Mouse (Mus musculus) liver, embryonic 16.5 days (tissue): ENCODE data around the gene Camsap1. TPM values are rescaled to one million over a fixed set of nuclear protein-coding genes. Genes with fewer than 3 reads are reported as not detected.

ENCODE experiments used
- ATAC-seq: fragments of 200-750 bp; cut with Nextera tagmentation; 2 replicates; pipeline ENCODE4 v1.8.0; 2017; ENCODE audit warnings: low read depth, mild to moderate bottlenecking, moderate number of reproducible peaks, moderate library complexity
- H3K27ac ChIP-seq: fragments of 300-500 bp; sonication (generic); 2 replicates; pipeline ENCODE4 v1.5.1; 2014; ENCODE audit warnings: mild to moderate bottlenecking, low read length
- H3K27me3 ChIP-seq: fragments of 300-500 bp; sonication (generic); 2 replicates; pipeline ENCODE4 v1.6.1; 2014; ENCODE audit warnings: low read depth, low read length, mixed read lengths; ENCODE audit not compliant: control insufficient read depth, insufficient read depth
- H3K36me3 ChIP-seq: fragments of 300-500 bp; sonication (generic); 2 replicates; pipeline ENCODE4 v1.6.1; 2014; ENCODE audit warnings: mild to moderate bottlenecking; ENCODE audit not compliant: control insufficient read depth, insufficient read depth
- H3K4me1 ChIP-seq: fragments of 300-500 bp; sonication (generic); 2 replicates; pipeline ENCODE4 v1.6.1; 2014; ENCODE audit warnings: low read depth, low read length, mixed read lengths; ENCODE audit not compliant: control insufficient read depth
- H3K4me2 ChIP-seq: fragments of 300-500 bp; sonication (generic); 2 replicates; pipeline ENCODE4 v1.6.1; 2014; ENCODE audit warnings: low read depth, low read length, mixed read lengths
- H3K4me3 ChIP-seq: fragments of 300-500 bp; sonication (generic); 2 replicates; pipeline ENCODE4 v1.5.1; 2014; ENCODE audit warnings: low read depth, mild to moderate bottlenecking, low read length
- H3K9ac ChIP-seq: fragments of 300-500 bp; sonication (generic); 2 replicates; pipeline ENCODE4 v1.6.1; 2014; ENCODE audit warnings: low read depth, low read length
- H3K9me3 ChIP-seq: fragments of 300-500 bp; sonication (generic); replicated peaks from 2 replicates; pipeline ENCODE4 v1.6.1; 2016; ENCODE audit warnings: low read length; ENCODE audit not compliant: control insufficient read depth
- WGBS: fragments of 180-500 bp; shearing (Covaris S2); extraction: QIAGEN DNeasy Blood & Tissue Kit; methylation state at CpG from one replicate; pipeline ENCODE4 v1.1.7; 2014; ENCODE audit not compliant: insufficient replicate concordance; 5-methylcytosine and 5-hydroxymethylcytosine counted together
- polyA plus RNA-seq: library from polyadenylated mRNA; unstranded; fragments of >200 nt; fragmentation: Nextera tagmentation; extraction: Ambion mirVana; gene quantifications from 2 replicates; pipeline ENCODE4 v1.2.1, GENCODE M21; 2015

Gene Camsap1
- polyA plus RNA-seq, 1 experiment from 2014 or later, result 1.8 TPM

DNA sequence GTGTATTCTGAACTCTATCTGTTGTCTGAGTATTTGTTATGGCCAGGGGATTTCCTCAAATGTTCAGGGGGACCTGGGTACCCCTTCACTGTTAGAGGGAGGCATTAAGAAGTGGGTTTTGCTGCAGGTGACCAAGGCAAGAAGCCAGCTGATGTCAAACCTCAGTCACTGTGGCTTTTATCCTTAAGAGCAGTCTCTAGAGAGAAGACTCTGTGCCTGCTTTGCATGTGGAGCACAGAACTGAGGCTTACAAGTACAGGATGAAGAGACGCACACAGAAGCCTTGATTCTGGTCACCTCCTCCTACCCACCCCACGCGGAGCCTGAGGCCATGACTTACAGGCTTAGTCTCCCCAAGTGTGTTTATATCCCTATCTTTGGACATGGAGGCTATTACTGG, 33.8 kb downstream of the Camsap1 start:
- Histone ChIP-seq H3K9me3 (no peaks in the 10 kb centered on the region), H3K36me3 (no peaks in the 10 kb centered on the region; the same call in 1 of the 2 replicates), H3K4me2 (no peak overlapping the region), H3K27me3 (no peaks in the 10 kb centered on the region), H3K9ac (no peak overlapping the region), H3K27ac (no peak overlapping the region), H3K4me1 (no peaks in the 10 kb centered on the region), H3K4me3 (no peak overlapping the region)
- WGBS, result 84% methylated on average over 3 of the region's 3 CpGs
- ATAC-seq, result no peak

DNA sequence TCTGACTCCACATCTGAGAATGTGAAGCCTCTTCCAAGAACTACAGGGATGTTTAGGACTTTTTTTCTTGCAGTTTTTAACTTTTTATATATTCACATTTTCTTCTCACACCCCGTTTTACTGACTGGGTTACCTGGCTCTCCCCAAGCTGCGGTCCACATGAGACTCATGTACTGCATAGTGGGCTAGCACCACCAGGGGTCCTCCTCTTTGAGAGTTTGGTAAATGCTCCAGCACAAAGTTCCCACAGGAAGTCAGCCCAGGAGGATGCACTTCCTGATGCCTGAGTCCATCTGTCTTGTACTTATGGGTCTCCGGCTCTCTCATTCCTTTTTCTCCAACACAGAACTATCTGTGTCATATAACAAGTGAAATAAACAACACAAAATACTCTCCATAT, 35.1 kb downstream of the Camsap1 start:
- no peak for ATAC-seq
- H3K4me3 ChIP-seq, result no peak overlapping the region
- H3K4me2 ChIP-seq, result no peak overlapping the region
- H3K4me1 ChIP-seq, result no peaks in the 10 kb centered on the region
- H3K36me3 ChIP-seq, result peaks cover 4% of the 10 kb centered on the region
- WGBS, result 90% methylated on average over 3 of the region's 3 CpGs
- H3K9ac ChIP-seq, result no peak overlapping the region
- no peaks in the 10 kb centered on the region for H3K9me3 ChIP-seq
- no peaks in the 10 kb centered on the region for H3K27me3 ChIP-seq
- no peak overlapping the region for H3K27ac ChIP-seq

DNA sequence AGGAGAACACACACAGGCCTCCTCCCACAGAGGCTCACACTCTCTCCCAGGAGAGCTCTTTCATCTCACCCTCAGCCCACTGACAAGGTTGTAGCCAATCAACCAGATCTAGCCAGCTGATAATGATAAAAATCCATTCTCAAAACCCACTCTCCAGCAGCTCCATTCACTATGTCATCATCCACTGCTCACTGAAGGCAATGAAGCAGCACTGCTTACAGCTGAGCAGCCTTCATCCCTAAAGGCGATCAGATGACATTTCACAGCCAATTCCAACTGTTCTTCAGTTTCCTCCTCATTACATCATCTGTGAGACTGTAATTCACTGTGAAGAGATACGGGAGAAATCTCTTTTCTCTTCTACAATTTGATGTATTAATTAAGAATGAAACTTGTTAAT, 39.3 kb downstream of the Camsap1 start:
- no peaks in the 10 kb centered on the region for H3K9me3 ChIP-seq
- H3K36me3 ChIP-seq, result peaks cover 16% of the 10 kb centered on the region
- H3K27ac ChIP-seq, result no peak overlapping the region
- H3K27me3 ChIP-seq, result no peaks in the 10 kb centered on the region
- H3K4me1 ChIP-seq, result no peaks in the 10 kb centered on the region
- H3K4me3 ChIP-seq, result no peak overlapping the region
- 76% methylated on average over 2 of the region's 2 CpGs for WGBS
- ATAC-seq, result no peak
- no peak overlapping the region for H3K4me2 ChIP-seq
- no peak overlapping the region for H3K9ac ChIP-seq

DNA sequence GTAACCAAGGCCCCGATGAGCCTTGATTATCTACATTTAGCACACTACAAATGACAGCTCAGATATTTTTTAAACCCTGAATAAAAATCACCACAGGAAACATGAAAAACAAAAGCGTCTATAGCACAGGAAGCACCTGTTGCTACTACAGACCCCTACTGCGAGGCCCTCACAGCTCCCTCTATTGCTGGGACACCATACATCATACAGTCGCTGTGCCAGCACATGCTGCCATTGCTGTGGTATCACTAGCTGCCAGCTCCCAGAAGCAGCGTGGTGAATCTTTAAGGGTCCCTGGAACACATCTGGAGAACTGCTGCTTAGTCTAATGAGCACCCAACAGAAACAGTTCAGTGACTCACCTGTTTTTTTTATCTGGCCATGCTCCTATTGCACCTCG, 42.6 kb downstream of the Camsap1 start:
- Histone ChIP-seq H3K36me3 (peaks cover 29% of the 10 kb centered on the region), H3K27me3 (no peaks in the 10 kb centered on the region), H3K27ac (no peak overlapping the region), H3K9ac (no peak overlapping the region), H3K4me2 (no peak overlapping the region), H3K9me3 (no peaks in the 10 kb centered on the region), H3K4me1 (no peaks in the 10 kb centered on the region), H3K4me3 (no peak overlapping the region)
- ATAC-seq, result no peak
- 51% methylated on average over 6 of the region's 6 CpGs for WGBS

DNA sequence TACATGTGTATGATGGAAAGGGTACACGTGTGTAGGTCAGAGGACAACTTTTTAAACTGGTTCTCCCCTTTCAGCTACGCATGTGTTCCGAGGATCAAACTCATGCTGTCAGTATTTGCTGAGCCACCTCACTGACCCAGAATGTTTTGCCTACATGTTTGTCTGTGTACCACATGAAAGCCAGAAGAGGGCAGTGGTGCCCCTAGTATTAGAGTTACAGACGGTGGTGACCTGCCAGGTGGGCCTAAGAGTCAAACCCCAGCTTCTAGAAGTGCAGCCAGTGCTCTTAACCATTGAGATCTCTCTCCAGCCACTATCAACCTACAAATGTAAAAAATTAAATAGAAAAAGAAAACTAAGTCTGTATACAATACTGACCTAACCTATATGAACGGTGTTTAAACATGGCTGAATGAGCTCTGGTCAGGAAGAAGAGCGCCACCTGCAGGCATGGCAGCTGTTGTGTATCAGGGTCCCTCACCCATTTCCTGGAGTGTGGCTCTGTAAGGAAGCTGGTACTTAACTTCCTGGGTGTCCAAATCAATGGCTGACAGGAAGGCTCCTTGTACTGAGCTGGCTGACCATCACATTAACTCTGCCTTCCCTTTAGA, 51.7 kb downstream of the Camsap1 start:
- Histone ChIP-seq H3K36me3 (peaks cover 38% of the 10 kb centered on the region), H3K4me2 (no peak overlapping the region), H3K9ac (no peak overlapping the region), H3K4me1 (no peaks in the 10 kb centered on the region), H3K27me3 (no peaks in the 10 kb centered on the region), H3K9me3 (no peaks in the 10 kb centered on the region), H3K27ac (no peak overlapping the region), H3K4me3 (no peak overlapping the region)
- no peak for ATAC-seq
- WGBS, result 80% methylated on average over 6 of the region's 6 CpGs

DNA sequence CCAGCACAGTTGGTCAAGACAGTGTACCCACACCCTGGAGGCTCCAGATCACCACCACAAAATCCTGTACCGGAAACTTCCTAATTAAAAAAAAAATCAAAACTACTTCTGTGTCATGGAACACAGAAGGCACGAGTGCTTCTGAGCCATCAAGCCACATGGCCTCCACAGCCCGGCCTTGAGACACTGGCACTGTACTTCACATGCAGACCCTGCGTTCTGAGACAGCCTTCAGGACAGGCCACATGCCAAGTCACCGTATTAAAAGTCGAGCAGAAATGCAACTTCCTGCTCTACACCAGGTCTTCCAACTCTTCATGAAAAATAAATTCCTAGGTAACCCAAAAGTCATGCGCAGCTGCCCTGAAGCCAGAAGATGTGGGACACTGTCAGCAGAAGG, 55.3 kb downstream of the Camsap1 start:
- H3K9ac ChIP-seq, result no peak overlapping the region
- no peak for ATAC-seq
- WGBS, result 85% methylated on average over 7 of the region's 7 CpGs
- H3K4me3 ChIP-seq, result no peak overlapping the region
- H3K9me3 ChIP-seq, result no peaks in the 10 kb centered on the region
- H3K4me2 ChIP-seq, result no peak overlapping the region
- H3K27ac ChIP-seq, result no peak overlapping the region
- H3K27me3 ChIP-seq, result no peaks in the 10 kb centered on the region
- peaks cover 13% of the 10 kb centered on the region for H3K36me3 ChIP-seq
- H3K4me1 ChIP-seq, result no peaks in the 10 kb centered on the region

DNA sequence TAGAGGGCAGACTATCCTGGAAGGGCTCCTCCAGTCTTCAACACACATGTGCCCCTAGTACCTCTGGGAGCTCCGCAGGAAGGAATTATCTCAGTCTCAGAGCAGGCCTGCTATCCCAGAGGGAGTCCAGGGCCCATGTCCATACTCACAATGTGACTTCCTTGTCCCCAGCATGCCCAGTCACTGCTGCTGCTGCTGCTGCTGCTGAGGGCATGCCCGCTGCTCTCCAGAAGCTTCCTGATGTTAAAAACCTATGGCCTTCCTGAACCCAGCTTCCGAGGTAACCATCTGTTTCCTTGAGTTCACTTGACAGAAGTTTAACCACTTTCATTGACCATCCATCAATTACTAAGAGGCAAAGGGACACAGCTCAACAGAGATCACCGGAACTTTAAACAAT, 58.1 kb downstream of the Camsap1 start:
- Histone ChIP-seq H3K36me3 (peaks cover 3% of the 10 kb centered on the region; the same call in 1 of the 2 replicates), H3K9me3 (no peaks in the 10 kb centered on the region), H3K27ac (no peak overlapping the region), H3K4me1 (no peaks in the 10 kb centered on the region), H3K27me3 (no peaks in the 10 kb centered on the region), H3K4me2 (no peak overlapping the region), H3K9ac (no peak overlapping the region), H3K4me3 (no peak overlapping the region)
- no peak for ATAC-seq
- WGBS, result 67% methylated on average over 4 of the region's 4 CpGs

DNA sequence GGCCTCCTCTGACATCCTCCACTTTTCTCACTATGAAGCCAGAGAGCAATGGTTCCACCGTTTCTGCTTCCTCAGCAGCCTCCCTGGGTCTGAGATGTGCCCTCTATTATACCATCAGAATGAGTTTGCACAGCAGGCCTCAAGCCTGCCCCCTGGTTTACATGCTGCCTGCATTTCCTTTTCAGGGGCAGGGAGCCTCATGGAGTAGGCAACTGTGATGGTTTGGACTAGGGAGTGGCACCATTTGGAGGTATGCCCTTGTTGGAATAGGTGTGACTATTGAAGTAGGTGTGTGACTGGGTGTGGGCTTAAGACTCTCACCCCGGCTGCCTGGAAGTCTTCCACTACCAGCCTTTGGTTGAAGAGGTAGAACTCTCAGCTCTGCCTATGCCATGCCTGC, 59.3 kb downstream of the Camsap1 start:
- Histone ChIP-seq H3K4me1 (no peaks in the 10 kb centered on the region), H3K36me3 (peaks cover 3% of the 10 kb centered on the region; the same call in 1 of the 2 replicates), H3K4me3 (no peak overlapping the region), H3K27ac (no peak overlapping the region), H3K27me3 (no peaks in the 10 kb centered on the region), H3K9ac (no peak overlapping the region), H3K9me3 (no peaks in the 10 kb centered on the region), H3K4me2 (no peak overlapping the region)
- WGBS, result 63% methylated on average over 2 of the region's 2 CpGs
- no peak for ATAC-seq

DNA sequence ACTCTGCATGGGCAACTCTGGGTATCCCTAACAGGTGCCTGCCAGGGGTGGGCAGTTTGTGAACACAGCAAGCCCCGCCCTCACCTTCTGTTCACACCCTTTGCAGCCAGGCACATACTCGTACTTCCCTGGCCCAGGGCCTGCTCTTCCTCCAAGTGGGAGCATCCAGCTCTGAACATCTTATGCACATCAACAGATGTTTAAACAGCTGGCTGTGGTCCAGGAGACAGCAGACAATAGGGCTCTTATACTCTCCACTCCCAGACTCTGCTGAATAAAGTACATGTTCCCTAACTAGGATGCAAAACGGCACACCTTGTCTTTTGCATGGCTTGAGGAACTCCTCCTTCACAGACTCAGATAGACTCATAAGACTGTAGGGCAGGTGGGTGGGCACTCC, 63.1 kb downstream of the Camsap1 start:
- ATAC-seq, result no peak

More for the DNA sequence above, 63.1 kb downstream of the Camsap1 start:
- Histone ChIP-seq H3K9me3 (no peaks in the 10 kb centered on the region), H3K27me3 (no peaks in the 10 kb centered on the region), H3K9ac (no peak overlapping the region), H3K36me3 (no peaks in the 10 kb centered on the region), H3K4me2 (no peak overlapping the region), H3K4me1 (no peaks in the 10 kb centered on the region), H3K4me3 (no peak overlapping the region), H3K27ac (no peak overlapping the region)
- WGBS, result 56% methylated on average over 3 of the region's 3 CpGs
